8 mouse cellular contexts compared by ENCODE assay signal in genomic region chr3:104791017-104791416, GRCm38 (mm10). TPM values are rescaled to one million over a fixed set of nuclear protein-coding genes. Genes with fewer than 3 reads are reported as not detected.
DNase-seq lines count a peak whose midpoint lies in the region; ATAC-seq and TF ChIP-seq lines count a peak whose summit lies in the region.

No protein-coding gene starts in this region.

- peak overlapping the region; percentile 85 for H3K27ac ChIP-seq in kidney, postnatal 0 days
- peak overlapping the region; percentile 86 for H3K27ac ChIP-seq in embryonic facial prominence, embryonic 15.5 days (replicated peaks)
- H3K27ac ChIP-seq in hindbrain, postnatal 0 days: peak overlapping the region; percentile 58; the same call in 1 of the 2 replicates
- 0 out of 2 replicates have a peak overlapping the region, but pooled peaks have one; percentile 0 for H3K27ac ChIP-seq in midbrain, postnatal 0 days (ENCODE audit: low read depth, low read length)

- ATAC-seq in kidney, postnatal 0 days (replicated peaks; ENCODE audit: low FRiP score, low read depth): no peak
- no peak for ATAC-seq in embryonic facial prominence, embryonic 15.5 days (ENCODE audit: insufficient number of reproducible peaks, low FRiP score, low TSS enrichment, low read depth)
- peak; percentile 10; the same call in 1 of the 2 replicates for ATAC-seq in hindbrain, postnatal 0 days
- 0 out of 2 replicates have a peak, but pooled peaks have one; percentile 6 for ATAC-seq in midbrain, postnatal 0 days (ENCODE audit: low FRiP score)

- intact Hi-C loops in left cerebral cortex, postnatal 4 days (cut with DNase I): no loop called here

- H3K27me3 ChIP-seq in kidney, postnatal 0 days (ENCODE audit: insufficient read depth, low read length): no peaks in the 10 kb centered on the region
- no peaks in the 10 kb centered on the region for H3K27me3 ChIP-seq in embryonic facial prominence, embryonic 15.5 days
- H3K27me3 ChIP-seq in hindbrain, postnatal 0 days (ENCODE audit: insufficient read depth, low read length): peaks cover 4% of the 10 kb centered on the region; the same call in 1 of the 2 replicates
- peaks cover 15% of the 10 kb centered on the region; the same call in 1 of the 2 replicates for H3K27me3 ChIP-seq in midbrain, postnatal 0 days (ENCODE audit: insufficient read depth, low read length)

- peak overlapping the region; percentile 71 for H3K4me2 ChIP-seq in kidney, postnatal 0 days (ENCODE audit: low read length)
- H3K4me2 ChIP-seq in embryonic facial prominence, embryonic 15.5 days (replicated peaks): peak overlapping the region; percentile 84
- peak overlapping the region; percentile 94 for H3K4me2 ChIP-seq in hindbrain, postnatal 0 days (ENCODE audit: low read depth, low read length)
- H3K4me2 ChIP-seq in midbrain, postnatal 0 days (ENCODE audit: low read depth, low read length, poor library complexity, severe bottlenecking): peak overlapping the region; percentile 97; the same call in 1 of the 2 replicates

- no peaks in the 10 kb centered on the region for H3K9me3 ChIP-seq in kidney, postnatal 0 days (replicated peaks; ENCODE audit: low read length)
- no peaks in the 10 kb centered on the region for H3K9me3 ChIP-seq in embryonic facial prominence, embryonic 15.5 days (replicated peaks)
- H3K9me3 ChIP-seq in hindbrain, postnatal 0 days (ENCODE audit: low read length): no peaks in the 10 kb centered on the region
- H3K9me3 ChIP-seq in midbrain, postnatal 0 days (ENCODE audit: low read length): no peaks in the 10 kb centered on the region

- no peak for TF ChIP-seq CTCF in kidney, postnatal 0 days (IDR thresholded peaks at IDR 0.05; ENCODE audit: low read depth)
- no peak for TF ChIP-seq CTCF in hindbrain, postnatal 0 days (IDR thresholded peaks at IDR 0.05; ENCODE audit: low read depth)
- TF ChIP-seq CTCF in midbrain, postnatal 0 days (IDR thresholded peaks at IDR 0.05): no peak

- H3K9ac ChIP-seq in kidney, postnatal 0 days (ENCODE audit: low read depth, low read length): peak overlapping the region; percentile 19; the same call in 1 of the 2 replicates
- peak overlapping the region; percentile 10; the same call in 1 of the 2 replicates for H3K9ac ChIP-seq in embryonic facial prominence, embryonic 15.5 days
- no peak overlapping the region; the same call in 1 of the 2 replicates for H3K9ac ChIP-seq in hindbrain, postnatal 0 days (replicated peaks; ENCODE audit: low read length)
- 0 out of 2 replicates have a peak overlapping the region, but pooled peaks have one; percentile 14 for H3K9ac ChIP-seq in midbrain, postnatal 0 days (replicated peaks; ENCODE audit: low read length, poor library complexity, severe bottlenecking)

- H3K4me1 ChIP-seq in kidney, postnatal 0 days (replicated peaks; ENCODE audit: insufficient read depth, low read length): peaks cover 48% of the 10 kb centered on the region
- H3K4me1 ChIP-seq in embryonic facial prominence, embryonic 15.5 days: peaks cover 70% of the 10 kb centered on the region
- peaks cover 17% of the 10 kb centered on the region; the same call in 1 of the 2 replicates for H3K4me1 ChIP-seq in hindbrain, postnatal 0 days (ENCODE audit: insufficient read depth, low read length)
- no peaks in the 10 kb centered on the region; the same call in 1 of the 2 replicates for H3K4me1 ChIP-seq in midbrain, postnatal 0 days (ENCODE audit: insufficient read depth, low read length)

- peaks cover 12% of the 10 kb centered on the region; the same call in 1 of the 2 replicates for H3K36me3 ChIP-seq in kidney, postnatal 0 days (ENCODE audit: insufficient read depth, low read length)
- H3K36me3 ChIP-seq in embryonic facial prominence, embryonic 15.5 days: peaks cover 28% of the 10 kb centered on the region; the same call in 1 of the 2 replicates
- H3K36me3 ChIP-seq in hindbrain, postnatal 0 days (ENCODE audit: insufficient read depth, low read length): no peaks in the 10 kb centered on the region; the same call in 1 of the 2 replicates
- H3K36me3 ChIP-seq in midbrain, postnatal 0 days (ENCODE audit: insufficient read depth, low read length): peaks cover 7% of the 10 kb centered on the region; the same call in 1 of the 2 replicates

- peak overlapping the region; percentile 67 for H3K4me3 ChIP-seq in kidney, postnatal 0 days (replicated peaks; ENCODE audit: low read depth, low read length)
- peak overlapping the region; percentile 75 for H3K4me3 ChIP-seq in embryonic facial prominence, embryonic 15.5 days (replicated peaks)
- H3K4me3 ChIP-seq in hindbrain, postnatal 0 days (ENCODE audit: low read length): peak overlapping the region; percentile 50; the same call in 1 of the 2 replicates
- no peak overlapping the region for H3K4me3 ChIP-seq in midbrain, postnatal 0 days (ENCODE audit: low read depth, low read length)

- no peak for DNase-seq in kidney, postnatal 0 days (ENCODE audit: low spot score)
- no peak for DNase-seq in kidney, postnatal 36 days
- no peak for DNase-seq in hindbrain, postnatal 0 days (ENCODE audit: low spot score)
- no peak for DNase-seq in midbrain, postnatal 0 days (ENCODE audit: low spot score)
- DNase-seq in Muller cell, postnatal 12 days (ENCODE audit: inconsistent ontology term): no peak
- DNase-seq in retina, embryonic 14.5 days (ENCODE audit: low spot score): no peak
- DNase-seq in left cerebral cortex, postnatal 4 days: no peak

- WGBS in kidney, postnatal 0 days: 17% methylated on average over 4 of the region's 4 CpGs
- 23% methylated on average over 4 of the region's 4 CpGs for WGBS in embryonic facial prominence, embryonic 15.5 days
- WGBS in hindbrain, postnatal 0 days: 16% methylated on average over 4 of the region's 4 CpGs
- 21% methylated on average over 4 of the region's 4 CpGs for WGBS in midbrain, postnatal 0 days

RNA-seq across cellular contexts. Expression of gene Rhoc, which starts 2.8 kb away (rescaled TPM):
- polyA plus RNA-seq in kidney, postnatal 0 days (2015; fragmentation: Nextera tagmentation; extraction: Ambion mirVana): 119 and 128 TPM in 2 replicates
- polyA plus RNA-seq in embryonic facial prominence, embryonic 15.5 days (2015; fragmentation: Nextera tagmentation; extraction: Ambion mirVana): 163 and 174 TPM in 2 replicates
- 49.9 and 63.4 TPM in 2 replicates for total RNA-seq in hindbrain, postnatal 0 days (2014; rRNA removed)
- 54.8 and 55.7 TPM in 2 replicates for polyA plus RNA-seq in hindbrain, postnatal 0 days (2015; fragmentation: Nextera tagmentation; extraction: Ambion mirVana)
- 35.2 and 50.9 TPM in 2 replicates for total RNA-seq in midbrain, postnatal 0 days (2014; rRNA removed)
- 39.9 and 44.8 TPM in 2 replicates for polyA plus RNA-seq in midbrain, postnatal 0 days (2015; fragmentation: Nextera tagmentation; extraction: Ambion mirVana)
- total RNA-seq in left cerebral cortex, postnatal 4 days (2021): 10 to 100 TPM; 42.1 to 43.3 TPM

RNA-seq across cellular contexts. Expression of gene Fam19a3, which starts 9.4 kb away (rescaled TPM):
- polyA plus RNA-seq in kidney, postnatal 0 days (2015; fragmentation: Nextera tagmentation; extraction: Ambion mirVana): 0.07 and 0.10 TPM in 2 replicates
- polyA plus RNA-seq in embryonic facial prominence, embryonic 15.5 days (2015; fragmentation: Nextera tagmentation; extraction: Ambion mirVana): 0.12 and 0.20 TPM in 2 replicates
- 0.21 TPM in 1 of 2 replicates, not detected in the other for total RNA-seq in hindbrain, postnatal 0 days (2014; rRNA removed)
- polyA plus RNA-seq in hindbrain, postnatal 0 days (2015; fragmentation: Nextera tagmentation; extraction: Ambion mirVana): not detected in 2 replicates
- total RNA-seq in midbrain, postnatal 0 days (2014; rRNA removed): 0.09 and 0.11 TPM in 2 replicates
- not detected in 2 replicates for polyA plus RNA-seq in midbrain, postnatal 0 days (2015; fragmentation: Nextera tagmentation; extraction: Ambion mirVana)
- total RNA-seq in left cerebral cortex, postnatal 4 days (2021): under 1 TPM in 1 of 2 experiments, not detected in 1; 0.14 TPM

RNA-seq across cellular contexts. Expression of gene Ppm1j, which starts 10.2 kb away (rescaled TPM):
- polyA plus RNA-seq in kidney, postnatal 0 days (2015; fragmentation: Nextera tagmentation; extraction: Ambion mirVana): 4.8 and 7.7 TPM in 2 replicates
- 4.7 and 4.8 TPM in 2 replicates for polyA plus RNA-seq in embryonic facial prominence, embryonic 15.5 days (2015; fragmentation: Nextera tagmentation; extraction: Ambion mirVana)
- 0.36 and 0.58 TPM in 2 replicates for total RNA-seq in hindbrain, postnatal 0 days (2014; rRNA removed)
- 0.99 and 1.9 TPM in 2 replicates for polyA plus RNA-seq in hindbrain, postnatal 0 days (2015; fragmentation: Nextera tagmentation; extraction: Ambion mirVana)
- total RNA-seq in midbrain, postnatal 0 days (2014; rRNA removed): 0.22 and 0.76 TPM in 2 replicates
- 1.2 and 1.3 TPM in 2 replicates for polyA plus RNA-seq in midbrain, postnatal 0 days (2015; fragmentation: Nextera tagmentation; extraction: Ambion mirVana)
- total RNA-seq in left cerebral cortex, postnatal 4 days (2021): 1 to 10 TPM; 1.0 to 2.2 TPM

RNA-seq across cellular contexts. Expression of gene Mov10, which starts 27.3 kb away (rescaled TPM):
- 38.4 and 42.6 TPM in 2 replicates for polyA plus RNA-seq in kidney, postnatal 0 days (2015; fragmentation: Nextera tagmentation; extraction: Ambion mirVana)
- polyA plus RNA-seq in embryonic facial prominence, embryonic 15.5 days (2015; fragmentation: Nextera tagmentation; extraction: Ambion mirVana): 44.7 and 47.0 TPM in 2 replicates
- total RNA-seq in hindbrain, postnatal 0 days (2014; rRNA removed): 10.9 and 11.6 TPM in 2 replicates
- 8.0 and 8.9 TPM in 2 replicates for polyA plus RNA-seq in hindbrain, postnatal 0 days (2015; fragmentation: Nextera tagmentation; extraction: Ambion mirVana)
- total RNA-seq in midbrain, postnatal 0 days (2014; rRNA removed): 7.9 and 18.2 TPM in 2 replicates
- polyA plus RNA-seq in midbrain, postnatal 0 days (2015; fragmentation: Nextera tagmentation; extraction: Ambion mirVana): 6.1 and 7.7 TPM in 2 replicates
- total RNA-seq in left cerebral cortex, postnatal 4 days (2021): 10 to 100 TPM in 1 of 2 experiments, 1 to 10 TPM in 1; 9.2 to 11.0 TPM

Comparison
In these comparisons a context has a peak if more than half of its experiments do, and no peak if none do; other contexts are left out.
1. ATAC-seq: peak in hindbrain, postnatal 0 days (single experiment) and midbrain, postnatal 0 days (single experiment); none in kidney, postnatal 0 days (single experiment) and embryonic facial prominence, embryonic 15.5 days (single experiment).
2. H3K27ac ChIP-seq: peak in every context shown above with its lines; median percentile 86 in embryonic facial prominence, embryonic 15.5 days; 85 in kidney, postnatal 0 days; 58 in hindbrain, postnatal 0 days; 0 in midbrain, postnatal 0 days.
3. Peak in every context shown above with its lines, with median percentiles within 50 percentile points of each other: H3K4me2 ChIP-seq.